Mouse (Mus musculus): ENCODE measurements around the gene Csf2rb2. TPM values are rescaled to one million over a fixed set of nuclear protein-coding genes. Genes with fewer than 3 reads are reported as not detected.
A peak's percentile ranks its signal among the peaks of the same experiment; 100 is the strongest.
"Not testable (repeated sequence)": the region's sequence is repeated elsewhere in the genome, so short reads cannot be mapped to it uniquely, and the experiment has no call there.

Csf2rb2 gene
- polyA plus RNA-seq (2015; fragmentation: Nextera tagmentation; extraction: Ambion mirVana), result 2.2 and 2.6 TPM in 2 replicates

DNA sequence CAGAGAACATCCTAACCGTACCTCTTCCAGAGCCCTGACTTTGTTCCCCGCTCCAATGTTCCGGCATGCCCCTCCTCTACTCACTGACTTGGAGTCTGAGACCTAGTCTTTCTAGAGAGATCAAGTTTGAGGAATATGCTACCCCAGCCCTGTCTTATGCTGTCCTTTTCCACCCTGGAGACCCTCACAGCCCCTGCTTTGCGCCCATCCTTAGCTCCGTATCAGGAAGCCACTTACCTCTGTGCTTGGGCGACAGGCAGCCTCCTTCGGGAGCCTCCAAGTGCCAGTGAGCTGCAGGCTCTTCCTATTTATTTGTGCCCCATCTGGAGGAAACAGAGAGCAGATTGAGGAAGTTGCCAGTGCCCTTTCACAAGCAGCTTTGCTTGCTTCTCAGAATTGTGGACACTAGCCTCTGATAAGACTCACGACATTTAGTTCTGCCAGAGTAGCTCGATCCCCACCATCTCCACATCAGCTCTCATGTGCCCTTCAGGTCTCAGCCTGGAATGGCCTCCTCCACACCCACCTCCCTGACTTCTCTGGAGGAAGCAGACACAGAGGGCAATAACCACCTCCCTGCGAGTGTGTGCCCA, at the start of gene Csf2rb2:
Gene Csf2rb2, minus strand, starts transcription at position 381 of the 593 bp plus-strand sequence.
- WGBS (ENCODE audit: insufficient replicate concordance), result 39% methylated on average over 10 of the region's 10 CpGs
- no peak for TF ChIP-seq EP300 (IDR thresholded peaks at IDR 0.05; ENCODE audit: low read depth)
- no peak for TF ChIP-seq CTCF (IDR thresholded peaks at IDR 0.05; ENCODE audit: low read depth)
- Histone ChIP-seq H3K36me3 (replicated peaks; ENCODE audit: insufficient read depth, low read length) (no peaks in the 10 kb centered on the region), H3K4me2 (ENCODE audit: low read depth, low read length) (peak within 1 kb of the TSS; percentile 39), H3K4me3 (ENCODE audit: low read depth, low read length) (peak within 1 kb of the TSS; percentile 36), H3K27me3 (ENCODE audit: insufficient read depth, low read length) (no peaks in the 10 kb centered on the region), H3K9ac (replicated peaks) (peak within 1 kb of the TSS; percentile 7; the same call in 1 of the 2 replicates), H3K9me3 (ENCODE audit: low read length) (no peaks in the 10 kb centered on the region), H3K4me1 (ENCODE audit: insufficient read depth) (no peaks in the 10 kb centered on the region; the same call in 1 of the 2 replicates), H3K27ac (ENCODE audit: low read depth) (peak within 1 kb of the TSS; percentile 67)
- ATAC-seq (peak; percentile 44), DNase-seq (peak; percentile 36)

GRCm38 (mm10) chr15:78354958-78355357, 49.4 kb upstream of the Csf2rb2 start:
- WGBS (ENCODE audit: insufficient replicate concordance), result 0% methylated on average over 1 of the region's 1 CpGs
- Histone ChIP-seq H3K9me3 (ENCODE audit: low read length) (no peaks in the 10 kb centered on the region), H3K27ac (ENCODE audit: low read depth) (no peak overlapping the region), H3K4me3 (ENCODE audit: low read depth, low read length) (no peak overlapping the region), H3K36me3 (replicated peaks; ENCODE audit: insufficient read depth, low read length) (no peaks in the 10 kb centered on the region), H3K27me3 (ENCODE audit: insufficient read depth, low read length) (no peaks in the 10 kb centered on the region), H3K4me1 (ENCODE audit: insufficient read depth) (peaks cover 3% of the 10 kb centered on the region; the same call in 1 of the 2 replicates), H3K9ac (replicated peaks) (no peak overlapping the region), H3K4me2 (ENCODE audit: low read depth, low read length) (no peak overlapping the region)
- ATAC-seq (peak; percentile 57; the same call in 1 of the 2 replicates), DNase-seq (peak; percentile 62)
- no peak for TF ChIP-seq EP300 (IDR thresholded peaks at IDR 0.05; ENCODE audit: low read depth)
- TF ChIP-seq CTCF (IDR thresholded peaks at IDR 0.05; ENCODE audit: low read depth), result peak; percentile 80

- Histone ChIP-seq H3K9ac (replicated peaks) (no peak overlapping the region), H3K36me3 (replicated peaks; ENCODE audit: insufficient read depth, low read length) (no peaks in the 10 kb centered on the region), H3K27me3 (ENCODE audit: insufficient read depth, low read length) (no peaks in the 10 kb centered on the region), H3K4me1 (ENCODE audit: insufficient read depth) (peaks cover 3% of the 10 kb centered on the region; the same call in 1 of the 2 replicates), H3K4me2 (ENCODE audit: low read depth, low read length) (no peak overlapping the region), H3K4me3 (ENCODE audit: low read depth, low read length) (no peak overlapping the region), H3K27ac (ENCODE audit: low read depth) (no peak overlapping the region), H3K9me3 (ENCODE audit: low read length) (no peaks in the 10 kb centered on the region)
- WGBS (ENCODE audit: insufficient replicate concordance), result 53% methylated on average over 3 of the region's 3 CpGs
- no peak for DNase-seq
- TF ChIP-seq EP300 (IDR thresholded peaks at IDR 0.05; ENCODE audit: low read depth) (no peak), CTCF (IDR thresholded peaks at IDR 0.05; ENCODE audit: low read depth) (no peak)
- ATAC-seq, result no peak
Observed at GRCm38 (mm10) chr15:78351586-78352165, 46.2 kb upstream of the Csf2rb2 start.

DNA sequence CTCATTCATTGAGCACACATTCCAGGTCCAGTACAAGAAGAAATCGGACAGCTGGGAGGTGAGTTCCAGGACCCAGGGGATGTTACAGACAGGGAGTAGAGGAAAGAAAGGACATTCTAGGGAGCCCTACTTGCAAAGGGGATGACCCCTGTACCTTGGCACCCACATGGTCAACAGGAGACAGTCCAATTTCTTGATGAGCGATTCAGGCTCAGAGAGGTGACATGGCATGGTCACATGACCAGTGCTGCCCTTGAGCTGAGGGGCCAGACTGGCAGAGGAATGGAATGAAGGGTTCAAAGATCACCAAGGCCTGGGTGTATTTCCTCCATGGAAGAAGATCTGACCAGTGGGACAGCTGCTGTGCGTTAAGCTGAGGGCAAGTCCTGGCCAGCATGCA, 39.0 kb upstream of the Csf2rb2 start:
- no peak overlapping the region for H3K27ac ChIP-seq (ENCODE audit: low read depth)
- H3K36me3 ChIP-seq (replicated peaks; ENCODE audit: insufficient read depth, low read length), result no peaks in the 10 kb centered on the region; the same call in 1 of the 2 replicates
- WGBS (ENCODE audit: insufficient replicate concordance), result 69% methylated on average over 3 of the region's 3 CpGs
- DNase-seq, result no peak
- no peak overlapping the region for H3K4me2 ChIP-seq (ENCODE audit: low read depth, low read length)
- H3K27me3 ChIP-seq (ENCODE audit: insufficient read depth, low read length), result no peaks in the 10 kb centered on the region
- TF ChIP-seq CTCF (IDR thresholded peaks at IDR 0.05; ENCODE audit: low read depth) (no peak), EP300 (IDR thresholded peaks at IDR 0.05; ENCODE audit: low read depth) (no peak)
- H3K9me3 ChIP-seq (ENCODE audit: low read length), result no peaks in the 10 kb centered on the region
- H3K9ac ChIP-seq (replicated peaks), result no peak overlapping the region
- H3K4me1 ChIP-seq (ENCODE audit: insufficient read depth), result peaks cover 16% of the 10 kb centered on the region
- H3K4me3 ChIP-seq (ENCODE audit: low read depth, low read length), result no peak overlapping the region
- no peak for ATAC-seq

DNA sequence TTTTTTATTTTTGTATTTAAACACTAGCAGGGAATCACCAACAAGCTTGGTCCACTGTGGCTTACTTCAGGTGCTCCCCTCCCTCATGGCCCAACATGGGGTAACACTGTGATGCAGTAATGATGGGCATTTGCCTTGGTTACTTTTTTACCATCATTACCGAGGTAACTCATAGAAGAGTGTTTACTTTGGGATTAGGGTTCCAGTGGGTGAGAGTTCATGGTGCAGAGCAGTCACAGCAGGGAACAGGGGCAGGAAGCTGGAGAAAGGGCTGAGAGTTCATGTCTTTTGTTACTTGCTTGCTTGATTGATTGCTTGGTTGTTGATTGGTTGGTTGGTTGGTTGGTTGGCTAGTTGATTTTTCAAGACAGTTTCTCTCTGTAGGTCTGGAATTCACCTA, 38.2 kb upstream of the Csf2rb2 start:
- Histone ChIP-seq H3K9ac (replicated peaks) (no peak overlapping the region), H3K4me3 (ENCODE audit: low read depth, low read length) (no peak overlapping the region), H3K27ac (ENCODE audit: low read depth) (0 out of 2 replicates have a peak overlapping the region, but pooled peaks have one; percentile 30), H3K9me3 (ENCODE audit: low read length) (no peaks in the 10 kb centered on the region), H3K27me3 (ENCODE audit: insufficient read depth, low read length) (no peaks in the 10 kb centered on the region), H3K36me3 (replicated peaks; ENCODE audit: insufficient read depth, low read length) (no peaks in the 10 kb centered on the region; the same call in 1 of the 2 replicates), H3K4me1 (ENCODE audit: insufficient read depth) (peaks cover 16% of the 10 kb centered on the region), H3K4me2 (ENCODE audit: low read depth, low read length) (no peak overlapping the region)
- ATAC-seq (peak; percentile 8; the same call in 1 of the 2 replicates), DNase-seq (no peak)
- no peak for TF ChIP-seq CTCF (IDR thresholded peaks at IDR 0.05; ENCODE audit: low read depth)
- TF ChIP-seq EP300 (IDR thresholded peaks at IDR 0.05; ENCODE audit: low read depth), result no peak
- 26% methylated on average over 1 of the region's 1 CpGs for WGBS (ENCODE audit: insufficient replicate concordance)

GRCm38 (mm10) chr15:78340919-78341318, 35.4 kb upstream of the Csf2rb2 start:
- not testable (repeated sequence) for H3K4me2 ChIP-seq (ENCODE audit: low read depth, low read length); H3K9me3 ChIP-seq (ENCODE audit: low read length); H3K9ac ChIP-seq (replicated peaks); H3K27me3 ChIP-seq (ENCODE audit: insufficient read depth, low read length); H3K4me3 ChIP-seq (ENCODE audit: low read depth, low read length); H3K36me3 ChIP-seq (replicated peaks; ENCODE audit: insufficient read depth, low read length)
- DNase-seq (peak; percentile 57), ATAC-seq (peak; percentile 87)
- Histone ChIP-seq H3K4me1 (ENCODE audit: insufficient read depth) (peaks cover 16% of the 10 kb centered on the region), H3K27ac (ENCODE audit: low read depth) (peak overlapping the region; percentile 51; the same call in 1 of the 2 replicates)
- WGBS (ENCODE audit: insufficient replicate concordance), result 59% methylated on average over 6 of the region's 7 CpGs
